ENCODE assay signal across 16 mouse cellular contexts in the genomic region with DNA sequence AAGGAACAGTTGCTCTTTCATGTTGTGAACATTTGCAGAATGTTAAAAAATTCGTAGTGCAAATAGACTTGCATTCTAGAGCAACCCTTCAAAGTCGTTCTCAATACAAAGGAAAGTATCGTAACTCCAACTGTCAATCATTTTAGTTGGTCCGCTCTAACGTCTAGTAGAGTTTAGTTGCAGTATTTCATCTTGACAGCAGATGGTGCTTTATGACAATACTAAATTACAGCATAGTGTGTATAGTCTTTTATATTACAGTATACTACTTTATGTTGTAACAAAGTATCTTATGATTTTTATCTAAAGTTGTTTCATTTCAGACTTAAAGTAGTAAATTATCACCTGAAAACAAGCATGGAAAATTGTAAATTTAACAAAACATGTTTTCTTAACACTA.
DNase-seq lines count a peak whose midpoint lies in the region; ATAC-seq and TF ChIP-seq lines count a peak whose summit lies in the region.
"Had no signal": no experiment of that assay in that cellular context is flagged by ENCODE, and none has a peak within 500 bp of the region (broad histone marks: within the 10 kb centered on the region; RNA-seq: fewer than 3 reads in every experiment).

No protein-coding gene starts in this region.

- DNase-seq in heart, postnatal 0 days (ENCODE audit: low spot score), result no peak
- no peak for DNase-seq in heart, postnatal 36 days
- peak; percentile 7 for DNase-seq in lung, postnatal 25 days (ENCODE audit: low spot score)
- DNase-seq in lung, postnatal 14 days, result no peak
- peak; percentile 46 for DNase-seq in MEL (ENCODE audit: low read depth, low spot score)
- DNase-seq in retina, postnatal 1 day, result peak; percentile 13
- no peak for DNase-seq in right cerebral cortex, postnatal 25 days
- DNase-seq: cerebellum, adult 9-10 months; gastrocnemius, postnatal 25 days; right cerebral cortex, postnatal 14 days had no signal

- 0 out of 2 replicates have a peak, but pooled peaks cover under 1% of the 10 kb centered on the region for H3K36me3 ChIP-seq in heart, postnatal 0 days (replicated peaks; ENCODE audit: control insufficient read depth, insufficient read depth, low read length)
- no peaks in the 10 kb centered on the region for H3K36me3 ChIP-seq in MEL (ENCODE audit: control insufficient read depth in 1 of 2, insufficient read depth in 2 of 2, low read length in 2 of 2)
- H3K36me3 ChIP-seq: embryonic facial prominence, embryonic 15.5 days; forebrain, embryonic 15.5 days; hindbrain, embryonic 13.5 days; limb, embryonic 12.5 days had no signal

- no peak for TF ChIP-seq EP300 in heart, postnatal 0 days (IDR thresholded peaks at IDR 0.05; ENCODE audit: low read depth)
- no peak for TF ChIP-seq EP300 in MEL (IDR thresholded peaks at IDR 0.05; ENCODE audit: low read depth in 1 of 2, low read length in 2 of 2)

- TF ChIP-seq POLR2A in MEL (IDR thresholded peaks at IDR 0.05; ENCODE audit: control insufficient read depth in 1 of 2, insufficient read depth in 1 of 2, low read depth in 1 of 2, low read length in 2 of 2, poor library complexity in 1 of 2), result no peak

- intact Hi-C loops in heart, postnatal 36 days (cut with DNase I), result loop anchor here (5.0 to 10.0 kb wide), 2 partner anchors 602 to 670 kb away; partner anchors contain the start of gene Mad2l1

- peak; percentile 87 for TF ChIP-seq RAD21 in MEL (IDR thresholded peaks at IDR 0.05; ENCODE audit: low read depth, low read length)

- H3K9ac ChIP-seq in heart, postnatal 0 days (replicated peaks; ENCODE audit: low read depth, low read length), result no peak overlapping the region
- H3K9ac ChIP-seq in MEL (ENCODE audit: control insufficient read depth, low read depth, low read length, poor library complexity, severe bottlenecking), result no peak overlapping the region
- H3K9ac ChIP-seq: embryonic facial prominence, embryonic 15.5 days; forebrain, embryonic 15.5 days; hindbrain, embryonic 13.5 days; kidney, embryonic 15.5 days; limb, embryonic 12.5 days; lung, embryonic 15.5 days had no signal

- ATAC-seq in heart, postnatal 0 days (ENCODE audit: insufficient read depth, low read depth), result no peak
- ATAC-seq: forebrain, embryonic 15.5 days had no signal

- H3K4me3 ChIP-seq in heart, postnatal 0 days (ENCODE audit: low read depth, low read length), result no peak overlapping the region
- no peak overlapping the region for H3K4me3 ChIP-seq in MEL (ENCODE audit: control insufficient read depth in 1 of 2, insufficient read depth in 1 of 2, low read depth in 2 of 2, low read length in 2 of 2)
- H3K4me3 ChIP-seq: embryonic facial prominence, embryonic 15.5 days; forebrain, embryonic 15.5 days; hindbrain, embryonic 13.5 days; kidney, embryonic 15.5 days; limb, embryonic 12.5 days; lung, embryonic 15.5 days had no signal

- H3K4me1 ChIP-seq in heart, postnatal 0 days (ENCODE audit: control insufficient read depth, insufficient read depth), result no peaks in the 10 kb centered on the region
- H3K4me1 ChIP-seq in MEL (ENCODE audit: control insufficient read depth in 1 of 2, insufficient read depth in 2 of 2, low read length in 2 of 2), result no peaks in the 10 kb centered on the region
- H3K4me1 ChIP-seq: forebrain, embryonic 15.5 days; hindbrain, embryonic 13.5 days; kidney, embryonic 15.5 days; lung, embryonic 15.5 days had no signal

- TF ChIP-seq CTCF in heart, postnatal 0 days (IDR thresholded peaks at IDR 0.05; ENCODE audit: low read depth), result peak; percentile 23; the same call in 1 of the 2 replicates
- TF ChIP-seq CTCF in MEL (IDR thresholded peaks at IDR 0.05 in 2 of 3, conservative IDR thresholded peaks at IDR 0.05 in 1 of 3; ENCODE audit: control insufficient read depth in 1 of 3, insufficient read depth in 1 of 3, low read depth in 2 of 3, low read length in 3 of 3, poor library complexity in 1 of 3, severe bottlenecking in 1 of 3), result peak; percentile 10 to 71 (median 35); a peak in 3 of 6 replicates

- no peaks in the 10 kb centered on the region for H3K9me3 ChIP-seq in heart, postnatal 0 days (replicated peaks; ENCODE audit: control insufficient read depth, low read length)
- no peaks in the 10 kb centered on the region for H3K9me3 ChIP-seq in MEL (replicated peaks; ENCODE audit: insufficient read depth, low read length)
- H3K9me3 ChIP-seq: embryonic facial prominence, embryonic 15.5 days; forebrain, embryonic 15.5 days; hindbrain, embryonic 13.5 days; kidney, embryonic 15.5 days; limb, embryonic 12.5 days; lung, embryonic 15.5 days had no signal

- H3K27me3 ChIP-seq in heart, postnatal 0 days (ENCODE audit: control insufficient read depth, insufficient read depth, low read length), result no peaks in the 10 kb centered on the region
- H3K27me3 ChIP-seq in MEL (ENCODE audit: control insufficient read depth in 1 of 2, insufficient read depth in 2 of 2, low read length in 2 of 2), result no peaks in the 10 kb centered on the region
- H3K27me3 ChIP-seq: embryonic facial prominence, embryonic 15.5 days; forebrain, embryonic 15.5 days; hindbrain, embryonic 13.5 days; kidney, embryonic 15.5 days; limb, embryonic 12.5 days; lung, embryonic 15.5 days had no signal

- 83% methylated on average over 5 of the region's 5 CpGs for WGBS in heart, postnatal 0 days

- H3K79me2 ChIP-seq in MEL (ENCODE audit: control insufficient read depth, insufficient read depth, low read length, poor library complexity), result no peaks in the 10 kb centered on the region

- H3K4me2 ChIP-seq in heart, postnatal 0 days (ENCODE audit: low read depth, low read length), result no peak overlapping the region
- H3K4me2 ChIP-seq: embryonic facial prominence, embryonic 15.5 days; forebrain, embryonic 15.5 days; hindbrain, embryonic 13.5 days; kidney, embryonic 15.5 days; limb, embryonic 12.5 days; lung, embryonic 15.5 days had no signal

- no peak overlapping the region for H3K27ac ChIP-seq in heart, postnatal 0 days (ENCODE audit: low read depth)
- no peak overlapping the region for H3K27ac ChIP-seq in MEL (ENCODE audit: control insufficient read depth, low read depth, low read length)
- H3K27ac ChIP-seq: embryonic facial prominence, embryonic 15.5 days; forebrain, embryonic 15.5 days; hindbrain, embryonic 13.5 days; kidney, embryonic 15.5 days; limb, embryonic 12.5 days; lung, embryonic 15.5 days had no signal

TF ChIP-seq in MEL, 35 proteins besides CTCF, POLR2A, EP300 and RAD21:
- TF ChIP-seq ZC3H11A (IDR thresholded peaks at IDR 0.05; ENCODE audit: low read depth, low read length), result peak; percentile 84
- no peak for TF ChIP-seq MEF2A (IDR thresholded peaks at IDR 0.05; ENCODE audit: extremely low read depth, insufficient replicate concordance, low read depth, low read length, poor library complexity, severe bottlenecking)
- no peak for TF ChIP-seq MAZ (IDR thresholded peaks at IDR 0.05; ENCODE audit: low read depth, low read length)
- TF ChIP-seq SMC3 (IDR thresholded peaks at IDR 0.05; ENCODE audit: low read depth, low read length), result peak; percentile 92
- TF ChIP-seq GABPA (IDR thresholded peaks at IDR 0.05; ENCODE audit: low read depth, low read length), result no peak
- no peak for TF ChIP-seq TAL1 (IDR thresholded peaks at IDR 0.05; ENCODE audit: low read length)
TF ChIP-seq in MEL: peak in this region for 2.

Comparison
In these comparisons a context has a peak if more than half of its experiments do, and no peak if none do; other contexts are left out.
1. DNase-seq: peak in lung, postnatal 25 days (single experiment), MEL (single experiment) and retina, postnatal 1 day (single experiment); none in heart, postnatal 0 days (single experiment), heart, postnatal 36 days (0 of 2), lung, postnatal 14 days (single experiment) and right cerebral cortex, postnatal 25 days (single experiment).